Mouse (Mus musculus): ENCODE measurements around the gene Epha4.

GRCm38 (mm10) chr1:77515651-77515981 lies 728 bp upstream of the Epha4 start:
- TF ChIP-seq CTCF (IDR thresholded peaks at IDR 0.05) (no peak), EP300 (IDR thresholded peaks at IDR 0.05) (peak; percentile 46)
